Mouse (Mus musculus) cerebellum, postnatal 25 days (tissue): Measurements from ENCODE around the gene Lmntd1.

Experiments
- DNase-seq, 2 experiments: peaks; one replicate each; pipeline ENCODE4 v3.0.0; 2021; ENCODE audit warnings: mixed read lengths in 2 of 2

Lmntd1 gene

GRCm38 (mm10) chr6:145614219-145614618, at the start of gene Lmntd1:
Lmntd1 (minus strand) TSS chr6:145614319.
- DNase-seq = no peak

GRCm38 (mm10) chr6:145660943-145661342, 46.8 kb upstream of the Lmntd1 start:
- no peak for DNase-seq

- DNase-seq = peak; percentile 14 to 24
These were observed 45.0 kb upstream of the Lmntd1 start for GRCm38 (mm10) chr6:145659116-145659515.

- DNase-seq = no peak
These were observed 42.8 kb upstream of the Lmntd1 start for GRCm38 (mm10) chr6:145656740-145657591.

- DNase-seq = no peak
These were observed 41.6 kb upstream of the Lmntd1 start for GRCm38 (mm10) chr6:145655678-145656077.

- DNase-seq = no peak
These were observed 40.1 kb upstream of the Lmntd1 start for GRCm38 (mm10) chr6:145654062-145654836.

- DNase-seq = no peak
These were observed 39.5 kb upstream of the Lmntd1 start for GRCm38 (mm10) chr6:145653626-145654025.

GRCm38 (mm10) chr6:145652986-145653385, 38.9 kb upstream of the Lmntd1 start:
- no peak for DNase-seq

- DNase-seq = no peak
These were observed 37.9 kb upstream of the Lmntd1 start for GRCm38 (mm10) chr6:145651976-145652375.

- DNase-seq = no peak
These were observed 26.9 kb upstream of the Lmntd1 start for GRCm38 (mm10) chr6:145640971-145641506.

GRCm38 (mm10) chr6:145638248-145638647, 24.1 kb upstream of the Lmntd1 start:
- peak in 1 of 2 experiments; percentile 23 for DNase-seq

- no peak for DNase-seq
These were observed 22.6 kb upstream of the Lmntd1 start for GRCm38 (mm10) chr6:145636682-145637081.

GRCm38 (mm10) chr6:145634454-145634853, 20.3 kb upstream of the Lmntd1 start:
- DNase-seq = no peak

- DNase-seq = no peak
These were observed 16.1 kb upstream of the Lmntd1 start for GRCm38 (mm10) chr6:145630269-145630668.

- DNase-seq = no peak
These were observed 9.0 kb upstream of the Lmntd1 start for GRCm38 (mm10) chr6:145623141-145623540.

GRCm38 (mm10) chr6:145616402-145617229, 2.5 kb upstream of the Lmntd1 start:
- DNase-seq = no peak

GRCm38 (mm10) chr6:145615666-145616210, 1.6 kb upstream of the Lmntd1 start, which contains the start of gene Tuba3b:
Tuba3b (plus strand) TSS chr6:145615757.
- DNase-seq = no peak

GRCm38 (mm10) chr6:145612611-145613010, 1.5 kb downstream of the Lmntd1 start:
- DNase-seq = peak; percentile 63 to 75

- DNase-seq = no peak
These were observed 3.2 kb downstream of the Lmntd1 start for GRCm38 (mm10) chr6:145610901-145611300.

GRCm38 (mm10) chr6:145608693-145609092, 5.4 kb downstream of the Lmntd1 start:
- no peak for DNase-seq

GRCm38 (mm10) chr6:145607746-145608145, 6.4 kb downstream of the Lmntd1 start:
- DNase-seq = no peak

- DNase-seq = no peak
These were observed 8.9 kb downstream of the Lmntd1 start for GRCm38 (mm10) chr6:145605203-145605602.
